Mouse (Mus musculus) neural tube, embryonic 15.5 days (tissue): ENCODE results near the gene Pde2a. TPM values are rescaled to one million over a fixed set of nuclear protein-coding genes. Genes with fewer than 3 reads are reported as not detected.
"Not testable (repeated sequence)": the region's sequence is repeated elsewhere in the genome, so short reads cannot be mapped to it uniquely, and the experiment has no call there.

Source experiments
- ATAC-seq: fragments of 200-750 bp; cut with Nextera tagmentation; 2 replicates; pipeline ENCODE4 v1.8.0; 2017; ENCODE audit warnings: mild to moderate bottlenecking, moderate TSS enrichment, moderate library complexity; ENCODE audit not compliant: low FRiP score
- H3K27ac ChIP-seq: fragments of 300-500 bp; sonication (generic); replicated peaks from 2 replicates; pipeline ENCODE4 v1.5.1; 2015; ENCODE audit warnings: mild to moderate bottlenecking, inconsistent platforms
- H3K27me3 ChIP-seq: fragments of 300-500 bp; sonication (generic); replicated peaks from 2 replicates; pipeline ENCODE4 v1.6.1; 2015; ENCODE audit warnings: inconsistent platforms
- H3K36me3 ChIP-seq: fragments of 300-500 bp; sonication (generic); 2 replicates; pipeline ENCODE4 v1.6.1; 2015; ENCODE audit warnings: inconsistent platforms
- H3K4me1 ChIP-seq: fragments of 300-500 bp; sonication (generic); 2 replicates; pipeline ENCODE4 v1.6.1; 2015; ENCODE audit warnings: inconsistent platforms
- H3K4me2 ChIP-seq: fragments of 300-500 bp; sonication (generic); 2 replicates; pipeline ENCODE4 v1.6.1; 2015; ENCODE audit warnings: inconsistent platforms, mild to moderate bottlenecking, moderate library complexity
- H3K4me3 ChIP-seq: fragments of 300-500 bp; sonication (generic); replicated peaks from 2 replicates; pipeline ENCODE4 v1.5.1; 2015; ENCODE audit warnings: mild to moderate bottlenecking, inconsistent platforms
- H3K9ac ChIP-seq: fragments of 300-500 bp; sonication (generic); replicated peaks from 2 replicates; pipeline ENCODE4 v1.6.1; 2015; ENCODE audit warnings: mild to moderate bottlenecking, inconsistent platforms
- H3K9me3 ChIP-seq: fragments of 300-500 bp; sonication (generic); replicated peaks from 2 replicates; pipeline ENCODE4 v1.6.1; 2016; ENCODE audit warnings: inconsistent platforms
- WGBS: fragments of 180-500 bp; shearing (Covaris S2); methylation state at CpG from one replicate; pipeline ENCODE4 v1.1.7; 2015; ENCODE audit warnings: mixed read lengths; 5-methylcytosine and 5-hydroxymethylcytosine counted together
- microRNA counts: library from miRNA; unstranded; fragments of <30 nt; microRNA quantifications from one replicate; lab custom pipeline; 2016
- microRNA-seq: library from miRNA; unstranded; fragments of <30 nt; microRNA quantifications from one replicate; pipeline ENCODE4, GENCODE M21; 2017
- polyA plus RNA-seq: library from polyadenylated mRNA; unstranded; fragments of >200 nt; fragmentation: Nextera tagmentation; extraction: Ambion mirVana; gene quantifications from 2 replicates; pipeline ENCODE4 v1.2.1, GENCODE M21; 2015

Pde2a gene
- polyA plus RNA-seq, 1 experiment from 2014 or later, result 27.9 TPM

- no peaks in the 10 kb centered on the region for H3K9me3 ChIP-seq
- H3K36me3 ChIP-seq, result no peaks in the 10 kb centered on the region
- H3K4me2 ChIP-seq, result no peak overlapping the region
- H3K4me3 ChIP-seq, result no peak overlapping the region
- H3K27ac ChIP-seq, result no peak overlapping the region
- ATAC-seq, result no peak
- no peaks in the 10 kb centered on the region for H3K27me3 ChIP-seq
- no peaks in the 10 kb centered on the region for H3K4me1 ChIP-seq
- H3K9ac ChIP-seq, result no peak overlapping the region
- WGBS, result 96% methylated on average over 1 of the region's 1 CpGs
Measured at GRCm38 (mm10) chr7:101551530-101551929, 130.0 kb downstream of the Pde2a start.

- not testable (repeated sequence) for H3K9ac ChIP-seq, H3K9me3 ChIP-seq, ATAC-seq, H3K36me3 ChIP-seq, H3K27me3 ChIP-seq, H3K4me1 ChIP-seq, H3K27ac ChIP-seq, H3K4me2 ChIP-seq, H3K4me3 ChIP-seq
- WGBS, result 89% methylated on average over 3 of the region's 3 CpGs
Measured at GRCm38 (mm10) chr7:101555473-101555872, 134.0 kb downstream of the Pde2a start.

DNA sequence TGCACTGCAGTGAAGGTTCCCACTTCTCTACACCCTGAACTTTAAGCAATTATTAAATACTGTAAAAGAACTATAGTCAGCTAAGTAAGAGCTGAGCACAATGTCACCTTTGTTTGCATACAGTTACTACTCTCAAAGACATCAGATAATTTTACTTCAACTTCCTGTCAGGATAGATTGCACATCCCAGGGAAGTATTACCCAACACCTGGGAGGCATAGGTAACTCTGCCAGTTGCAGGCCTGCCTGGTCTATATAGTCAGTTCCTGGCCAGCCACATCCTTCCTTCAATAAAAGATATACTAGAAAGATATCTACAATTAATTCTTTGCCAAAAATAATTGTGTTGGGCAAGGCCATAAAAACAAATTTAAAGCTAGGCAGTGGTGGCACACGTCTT is 135.9 kb downstream of the Pde2a start:
- Histone ChIP-seq H3K27ac (no peak overlapping the region), H3K4me1 (no peaks in the 10 kb centered on the region), H3K36me3 (no peaks in the 10 kb centered on the region), H3K9me3 (no peaks in the 10 kb centered on the region), H3K4me3 (no peak overlapping the region), H3K4me2 (no peak overlapping the region), H3K27me3 (no peaks in the 10 kb centered on the region), H3K9ac (no peak overlapping the region)
- 81% methylated on average over 1 of the region's 1 CpGs for WGBS
- no peak for ATAC-seq

- H3K36me3 ChIP-seq, H3K4me3 ChIP-seq, H3K27me3 ChIP-seq, H3K4me2 ChIP-seq, H3K9me3 ChIP-seq, H3K9ac ChIP-seq, H3K27ac ChIP-seq, H3K4me1 ChIP-seq, ATAC-seq: not testable (repeated sequence)
- WGBS, result 78% methylated on average over 5 of the region's 5 CpGs
Measured at GRCm38 (mm10) chr7:101559393-101559792, 137.9 kb downstream of the Pde2a start.

MicroRNAs encoded within 50 kb of the gene (microRNA counts, 519-probe panel; counts per million panel counts)
- microRNA mmu-miR-139-3p (lab: Ali Mortazavi, UCI), result not detected
- 2,116 counts per million, percentile 48 among the panel's probes with 10 or more counts for microRNA mmu-miR-139-5p (lab: Ali Mortazavi, UCI)

Small RNAs within 50 kb of the gene (microRNA-seq; reads per million reads assigned to microRNA genes)
- 2,599 reads per million, percentile 87 among the genes with 10 or more reads in this experiment for gene Mir139

Other genes starting within 250 kb of the Pde2a start
- 28.3 and 33.1 TPM in 2 replicates for gene Atg16l2, start 119.4 kb upstream of the Pde2a start, polyA plus RNA-seq
- gene Stard10, start 104.6 kb upstream of the Pde2a start, polyA plus RNA-seq, result 12.8 and 25.3 TPM in 2 replicates
- 9.7 and 19.9 TPM in 2 replicates for gene Arap1, start 73.6 kb upstream of the Pde2a start, polyA plus RNA-seq
- gene Gm45837, start 10.8 kb upstream of the Pde2a start, polyA plus RNA-seq, result 0.99 TPM in 1 of 2 replicates, not detected in the other
- gene Art2b, start 163.9 kb downstream of the Pde2a start, polyA plus RNA-seq, result not detected in 2 replicates
- gene Clpb, start 241.9 kb downstream of the Pde2a start, polyA plus RNA-seq, result 39.8 and 42.8 TPM in 2 replicates